Mouse (Mus musculus): ENCODE measurements around the gene Zbtb9. TPM values are rescaled to one million over a fixed set of nuclear protein-coding genes. Genes with fewer than 3 reads are reported as not detected.
A peak's percentile ranks its signal among the peaks of the same experiment; 100 is the strongest.

Zbtb9 gene
- total RNA-seq, 2 experiments from 2014 or later: 5.2 to 7.4 TPM

DNA sequence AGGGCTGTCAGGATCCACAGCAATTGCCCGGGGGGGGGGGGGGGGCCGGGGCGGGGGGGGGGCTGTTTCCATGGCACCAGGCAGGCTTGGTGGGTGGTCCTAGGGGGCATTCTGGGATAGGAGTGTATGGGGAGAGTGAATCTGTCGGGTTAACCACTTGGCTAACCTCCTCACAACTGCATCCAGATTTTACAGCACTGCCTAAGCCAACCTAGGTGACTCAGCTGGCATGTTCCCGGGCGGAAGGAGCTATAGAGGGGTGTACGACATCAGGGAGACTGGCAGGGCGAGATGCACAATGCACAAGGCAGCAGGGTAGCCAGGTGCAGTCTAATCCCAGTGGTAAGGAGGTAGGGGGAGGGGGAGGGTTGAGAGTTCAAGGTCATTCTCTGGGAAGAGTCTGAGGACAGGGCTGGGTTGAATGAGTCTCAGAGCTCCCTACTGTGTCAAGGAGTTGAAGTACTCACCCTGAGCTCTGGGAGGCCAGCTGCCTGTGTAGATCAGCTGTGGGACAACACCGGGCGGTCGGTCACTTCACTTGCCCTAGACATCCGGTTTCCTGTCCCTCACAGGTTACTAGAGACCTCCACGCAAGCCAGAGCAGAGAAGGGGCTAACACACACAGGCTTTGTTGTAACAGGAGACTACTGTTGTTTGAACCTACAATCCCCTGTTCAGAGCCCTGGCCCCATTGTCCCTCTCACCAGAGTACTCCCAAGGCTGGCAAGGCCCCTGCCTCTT is 68.2 kb downstream of the Zbtb9 start:
- DNase-seq: no peak

GRCm38 (mm10) chr17:27041787-27042055 is 68.8 kb downstream of the Zbtb9 start:
- no peak for DNase-seq

- no peak for DNase-seq
Observed at GRCm38 (mm10) chr17:27042840-27043239, 69.9 kb downstream of the Zbtb9 start.

DNA sequence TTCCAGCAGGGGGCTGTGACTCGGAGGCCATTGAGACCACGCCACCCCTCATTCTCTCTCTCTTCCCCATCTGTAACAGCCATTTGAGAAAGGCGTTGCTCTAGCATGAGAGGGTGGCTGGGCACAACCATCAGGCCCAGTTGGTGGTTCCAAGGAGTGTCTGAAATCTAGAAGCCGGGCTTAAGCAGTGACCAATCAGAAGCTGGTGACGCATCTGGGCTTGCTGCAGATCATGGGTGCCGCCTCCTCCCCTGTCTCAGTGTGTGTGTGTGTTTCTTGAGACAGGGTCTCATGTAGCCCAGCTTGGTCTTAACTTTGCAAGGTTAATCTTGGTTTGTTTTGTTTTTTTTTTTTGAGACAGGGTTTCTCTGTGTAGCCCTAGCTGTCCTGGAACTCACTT is 72.2 kb downstream of the Zbtb9 start:
- no peak for DNase-seq

- no peak for DNase-seq
Observed at GRCm38 (mm10) chr17:27047762-27048444, 74.9 kb downstream of the Zbtb9 start.

DNA sequence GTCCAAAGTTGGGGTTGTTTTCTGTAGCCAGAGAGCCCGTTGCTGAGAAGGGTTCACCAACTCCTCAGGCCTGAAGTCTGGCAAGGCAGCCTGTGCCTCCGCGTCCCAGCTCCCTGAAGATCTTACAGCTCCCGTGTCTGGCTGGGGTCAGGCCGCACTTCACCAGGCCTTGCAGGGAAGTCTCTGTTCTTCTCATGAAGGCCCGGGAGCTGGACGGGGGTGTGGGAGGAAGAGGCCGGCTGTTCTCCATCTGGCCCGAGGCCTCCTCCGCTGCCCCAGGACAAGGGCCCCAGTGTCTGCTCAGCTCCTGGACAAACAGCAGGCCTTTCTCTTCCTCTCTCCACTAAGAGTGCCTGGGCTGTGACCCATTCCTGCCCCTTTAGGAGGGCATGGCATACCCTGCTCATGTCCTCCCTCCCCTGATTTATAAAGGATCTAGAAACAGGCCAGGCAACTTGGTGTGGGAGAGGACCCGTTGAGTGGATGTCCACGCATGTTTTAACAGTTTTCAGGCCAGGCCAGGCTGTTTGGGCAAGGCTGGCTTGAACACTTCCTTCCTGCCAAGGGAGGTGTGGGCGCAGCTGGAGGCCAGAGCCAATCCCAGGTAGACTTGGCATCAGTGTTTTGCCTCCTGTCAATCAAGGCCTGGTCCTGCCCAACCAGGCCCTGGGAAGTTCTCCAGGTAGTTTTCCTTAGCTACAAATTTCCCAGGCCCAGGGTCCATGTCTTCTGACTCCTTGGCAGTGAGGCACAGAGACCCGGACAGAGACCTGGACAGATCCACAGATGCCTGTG is 75.7 kb downstream of the Zbtb9 start:
- no peak for DNase-seq

DNA sequence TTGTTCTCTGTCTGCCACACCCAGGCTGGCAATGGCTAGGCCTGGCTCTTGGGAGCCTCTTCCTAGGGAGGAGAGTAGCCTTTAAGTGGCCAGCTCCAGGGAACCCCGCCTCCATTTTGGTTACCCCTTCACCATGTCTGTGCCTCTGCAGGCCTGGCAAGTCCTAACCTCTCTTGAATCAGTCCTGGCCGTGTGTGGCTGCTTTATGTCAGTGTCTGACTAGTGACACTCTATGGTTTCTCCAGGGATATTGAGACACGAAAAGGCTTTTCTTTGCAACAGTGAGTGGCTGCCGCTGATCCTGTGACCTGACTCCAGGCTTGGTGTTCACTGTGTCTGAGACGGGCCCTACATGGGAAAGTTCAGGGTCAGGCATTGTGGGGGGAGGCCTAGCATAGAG is 77.9 kb downstream of the Zbtb9 start:
- DNase-seq: no peak

GRCm38 (mm10) chr17:27051514-27051913 is 78.5 kb downstream of the Zbtb9 start:
- peak; percentile 72 for DNase-seq

GRCm38 (mm10) chr17:27056170-27056569 is 83.2 kb downstream of the Zbtb9 start:
- DNase-seq: peak; percentile 77

DNA sequence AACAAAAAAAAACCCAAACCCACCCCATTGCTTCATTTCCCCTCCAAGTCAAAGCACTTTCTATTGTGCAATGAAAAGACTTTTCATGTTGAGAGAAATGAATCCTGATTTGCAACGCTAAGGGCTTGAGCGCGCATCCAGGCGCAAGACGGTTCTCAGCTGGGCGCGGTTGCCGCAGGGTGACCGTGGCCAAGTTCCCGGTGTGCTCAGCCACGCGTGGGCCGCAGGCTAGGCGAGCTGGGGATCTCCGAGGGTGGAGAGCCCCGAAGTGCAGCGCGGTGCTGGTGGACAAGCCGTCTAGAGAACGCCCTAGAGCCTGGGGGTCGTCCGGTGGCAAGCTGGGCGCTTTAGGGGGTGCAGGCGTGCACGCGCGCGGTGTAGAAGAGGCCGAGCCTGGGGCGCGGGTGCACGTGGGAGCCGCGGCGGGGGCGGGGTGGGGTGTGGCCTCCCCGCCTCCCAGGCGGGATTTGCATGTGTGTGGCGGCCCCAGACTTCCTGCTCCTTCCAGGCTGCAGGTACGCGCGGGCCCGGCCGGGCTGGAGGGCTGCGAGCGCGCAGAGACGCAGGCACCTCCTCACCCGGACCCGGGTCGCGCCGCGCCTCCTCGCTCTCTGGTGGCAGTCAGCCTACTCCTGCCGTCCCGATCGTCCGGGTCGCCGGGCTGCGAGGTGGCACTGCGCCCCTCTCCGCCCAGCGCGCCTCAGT is 84.0 kb downstream of the Zbtb9 start, which contains the start of gene Itpr3:
Gene Itpr3 (plus strand): TSS at position 493 of the 705 bp plus-strand sequence.
- DNase-seq: peak; percentile 86

- DNase-seq: no peak
Observed at GRCm38 (mm10) chr17:27057517-27058055, 84.6 kb downstream of the Zbtb9 start.

Small RNA genes within 50 kb of the gene (microRNA-seq; reads per million reads assigned to microRNA genes)
- 1.4 reads per million for gene Mir3083
- 4.2 reads per million for gene Mir6968

Other genes starting within 250 kb of the Zbtb9 start
- gene Bnip1, start 192.1 kb upstream of the Zbtb9 start, total RNA-seq (2021): 10 to 100 TPM; 26.8 to 34.3 TPM
- not detected for gene Nkx2-5, start 128.2 kb upstream of the Zbtb9 start, total RNA-seq (2021)
- gene Kifc5b, start 56.1 kb upstream of the Zbtb9 start, total RNA-seq (2021): 1 to 10 TPM; 4.5 to 6.2 TPM
- gene Phf1, start 40.1 kb upstream of the Zbtb9 start, total RNA-seq (2021): 10 to 100 TPM; 20.6 to 23.3 TPM
- 100 to 1,000 TPM; 119 to 134 TPM for gene Cuta, start 33.6 kb upstream of the Zbtb9 start, total RNA-seq (2021)
- 10 to 100 TPM; 15.7 to 21.6 TPM for gene Syngap1, start 31.9 kb upstream of the Zbtb9 start, total RNA-seq (2021)
- 10 to 100 TPM; 35.4 to 42.4 TPM for gene Bak1, start 55.8 kb downstream of the Zbtb9 start, total RNA-seq (2021)
- gene Itpr3, start 84.1 kb downstream of the Zbtb9 start, total RNA-seq (2021): 1 to 10 TPM; 8.7 to 9.7 TPM
- 100 to 1,000 TPM; 152 to 180 TPM for gene Uqcc2, start 160.7 kb downstream of the Zbtb9 start, total RNA-seq (2021)
- 1 to 10 TPM; 2.3 to 6.1 TPM for gene Ip6k3, start 194.6 kb downstream of the Zbtb9 start, total RNA-seq (2021)
- gene Lemd2, start 231.3 kb downstream of the Zbtb9 start, total RNA-seq (2021): 10 to 100 TPM; 42.5 to 51.3 TPM